Mouse (Mus musculus): ENCODE results near the gene Olfr125. TPM values are rescaled to one million over a fixed set of nuclear protein-coding genes. Genes with fewer than 3 reads are reported as not detected.

Olfr125 gene
- not detected for total RNA-seq (2021)

DNA sequence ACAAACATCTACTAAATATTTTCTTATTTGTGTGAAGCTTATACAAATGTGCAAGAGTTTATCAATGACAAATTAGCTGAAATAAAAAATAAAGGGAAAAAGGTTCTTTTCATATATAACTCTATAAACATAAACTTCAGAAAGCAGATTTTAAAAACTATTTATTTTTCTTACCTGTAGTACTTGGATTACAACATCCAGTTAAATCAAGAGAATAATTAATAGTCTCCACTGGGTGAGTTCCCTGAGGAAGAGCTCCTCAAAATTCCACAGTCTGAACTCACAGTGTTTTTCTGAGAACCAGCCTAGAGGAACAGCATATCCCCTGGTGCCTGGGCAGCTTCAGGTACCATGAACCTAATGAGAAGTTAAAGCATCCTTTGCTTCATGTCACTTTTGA, at the start of gene Olfr125:
Olfr125 (plus strand) TSS at position 301 of the 400 bp plus-strand sequence.
- DNase-seq (ENCODE audit: extremely low spot score in 1 of 2, low spot score in 2 of 2) = no peak
- intact Hi-C loops (cut with DNase I) = no loop called here

DNA sequence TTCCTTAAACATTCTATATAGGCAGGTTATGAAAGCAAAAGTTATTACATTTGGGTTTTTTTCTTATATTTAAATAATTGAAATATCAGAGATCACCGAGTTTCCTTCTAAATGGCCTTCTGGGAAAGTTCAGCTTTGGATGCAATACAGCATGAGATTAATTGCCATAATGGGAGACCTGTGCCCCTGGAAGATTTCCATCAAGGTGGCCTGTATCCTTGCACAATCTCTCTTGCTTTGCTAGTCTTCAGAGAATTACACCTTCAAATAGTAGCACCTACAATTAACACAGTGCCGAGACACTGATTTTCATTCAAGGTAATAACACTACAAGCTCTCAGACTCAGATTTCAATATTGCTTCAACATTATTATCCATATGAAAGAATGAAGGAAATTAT, 39.5 kb upstream of the Olfr125 start, which contains the start of gene Olfr123:
Olfr123 (plus strand) TSS at position 301 of the 400 bp plus-strand sequence.
- DNase-seq (ENCODE audit: extremely low spot score in 1 of 2, low spot score in 2 of 2) = no peak
- intact Hi-C loops (cut with DNase I) = no loop called here

DNA sequence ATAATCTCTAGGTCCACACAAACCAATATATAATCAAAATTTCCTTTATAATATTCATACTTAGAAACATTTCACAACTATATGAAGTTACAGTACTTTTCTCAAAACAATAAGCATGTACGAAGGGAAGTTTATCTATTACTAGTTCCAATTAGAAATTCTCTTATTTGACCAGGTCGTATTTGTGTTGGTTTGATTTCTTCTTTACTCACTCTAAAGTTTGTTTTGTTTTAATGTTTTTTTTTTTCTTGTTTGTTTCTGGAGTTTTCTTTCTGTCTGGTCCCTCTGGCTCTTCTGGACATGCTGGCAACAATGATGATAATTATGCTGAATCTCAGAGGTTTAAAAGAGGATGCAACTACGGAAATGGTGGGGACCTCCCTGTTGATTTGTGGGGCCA, 33.2 kb upstream of the Olfr125 start, which contains the start of gene Olfr124:
Olfr124 (plus strand) TSS at position 301 of the 400 bp plus-strand sequence.
- DNase-seq (ENCODE audit: extremely low spot score in 1 of 2, low spot score in 2 of 2) = no peak
- intact Hi-C loops (cut with DNase I) = no loop called here

DNA sequence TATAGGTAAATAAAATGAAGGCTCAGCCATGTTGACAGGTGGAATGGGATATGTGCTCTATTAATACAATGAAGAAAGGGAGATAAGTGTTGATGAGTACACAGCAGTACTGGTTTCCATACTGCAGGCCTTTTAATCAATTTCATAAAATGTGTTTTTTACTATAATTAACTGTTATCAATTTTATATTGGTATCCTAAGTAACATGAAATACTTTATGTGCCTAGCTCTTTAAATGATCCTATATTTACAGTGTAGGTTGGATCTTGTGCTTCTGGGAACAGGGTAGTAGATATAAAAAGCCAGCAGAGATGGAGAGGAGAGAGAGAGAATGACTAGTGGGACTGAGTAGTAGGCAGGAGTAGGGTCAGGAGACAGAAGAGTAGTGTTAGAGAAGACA, 14.4 kb downstream of the Olfr125 start, which contains the start of gene Olfr126:
Olfr126 (plus strand) TSS at position 301 of the 400 bp plus-strand sequence.
- intact Hi-C loops (cut with DNase I) = no loop called here
- no peak for DNase-seq (ENCODE audit: extremely low spot score in 1 of 2, low spot score in 2 of 2)

DNA sequence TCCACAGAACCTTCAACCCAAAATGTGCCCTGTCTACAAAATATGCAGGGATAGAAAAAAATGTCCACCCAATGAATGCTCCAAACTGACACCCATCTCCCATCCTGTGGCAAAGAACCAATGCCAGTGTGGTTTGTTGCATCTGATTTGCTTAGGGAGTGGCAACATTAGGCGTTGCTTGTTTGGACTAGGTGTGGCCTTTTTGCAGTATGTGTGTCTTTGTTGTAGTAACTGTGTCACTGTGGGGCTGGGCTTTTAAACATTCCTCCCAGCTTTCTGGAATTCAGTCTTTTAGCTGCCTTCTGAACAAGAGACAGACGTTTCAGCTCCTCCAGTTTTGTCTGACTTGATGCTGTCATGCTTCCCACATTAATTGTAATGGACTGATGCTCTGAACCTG, 31.2 kb downstream of the Olfr125 start:
- intact Hi-C loops (cut with DNase I) = no loop called here
- DNase-seq (ENCODE audit: extremely low spot score in 1 of 2, low spot score in 2 of 2) = no peak

DNA sequence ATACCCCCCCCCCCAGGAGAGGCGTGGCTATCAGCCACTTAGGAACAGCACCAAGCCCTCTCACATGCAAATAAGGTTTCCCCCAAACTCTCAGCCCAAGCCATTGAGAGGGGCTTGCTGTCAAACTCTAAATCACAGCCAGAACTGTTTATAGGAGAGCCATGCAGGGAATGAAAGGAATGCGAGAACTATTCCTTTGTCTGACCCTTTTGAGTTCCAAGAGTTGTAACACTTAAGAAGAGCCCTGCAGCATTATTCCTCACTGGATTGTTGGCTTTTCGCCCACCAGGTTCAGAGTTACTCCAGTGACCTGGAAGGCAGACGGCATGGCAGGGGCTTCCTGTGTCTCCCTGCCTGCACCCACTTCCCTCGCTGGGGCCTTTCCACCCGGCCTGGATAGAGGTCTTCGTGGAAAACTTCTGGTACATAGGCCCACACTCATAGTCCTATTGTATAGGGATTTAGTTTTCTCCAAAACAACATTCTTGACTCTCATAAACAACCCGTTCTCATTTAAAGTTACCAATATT, 37.0 kb downstream of the Olfr125 start:
- intact Hi-C loops (cut with DNase I) = no loop called here
- no peak for DNase-seq (ENCODE audit: extremely low spot score in 1 of 2, low spot score in 2 of 2)

DNA sequence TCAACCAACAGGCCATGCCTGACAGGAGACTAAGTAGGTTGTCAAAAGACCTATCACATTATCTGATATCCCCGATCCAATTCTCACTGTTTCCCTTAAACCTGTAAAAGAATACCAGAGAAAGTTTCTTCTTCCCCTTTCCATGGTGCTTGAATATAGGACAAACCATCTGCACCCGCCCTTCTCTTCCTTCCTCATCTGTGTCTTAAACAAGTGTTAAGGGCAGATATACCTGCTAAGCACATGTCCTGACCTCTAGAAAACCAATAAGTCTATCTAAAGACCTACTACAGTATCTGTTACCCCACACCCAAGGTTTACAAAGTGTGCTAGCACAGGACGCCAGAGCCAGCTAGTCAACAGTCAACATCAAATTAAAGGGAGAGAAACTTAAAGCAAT, 41.1 kb downstream of the Olfr125 start:
- intact Hi-C loops (cut with DNase I) = no loop called here

More for the DNA sequence above, 41.1 kb downstream of the Olfr125 start:
- no peak for DNase-seq (ENCODE audit: extremely low spot score in 1 of 2, low spot score in 2 of 2)

Other genes with a start within 250 kb of the Olfr125 start
- gene Olfr114, start 240.2 kb upstream of the Olfr125 start, total RNA-seq (2021) = not detected
- not detected for gene Olfr115, start 205.8 kb upstream of the Olfr125 start, total RNA-seq (2021)
- not detected for gene Olfr116, start 205.8 kb upstream of the Olfr125 start, total RNA-seq (2021)
- gene Olfr117, start 169.2 kb upstream of the Olfr125 start, total RNA-seq (2021) = not detected
- not detected for gene Olfr118, start 166.0 kb upstream of the Olfr125 start, total RNA-seq (2021)
- not detected for gene Olfr119, start 136.4 kb upstream of the Olfr125 start, total RNA-seq (2021)
- not detected for gene Olfr120, start 111.1 kb upstream of the Olfr125 start, total RNA-seq (2021)
- gene Olfr121, start 84.1 kb upstream of the Olfr125 start, total RNA-seq (2021) = not detected
- not detected for gene Olfr122, start 64.3 kb upstream of the Olfr125 start, total RNA-seq (2021)
- gene Olfr123, start 39.4 kb upstream of the Olfr125 start, total RNA-seq (2021) = not detected
- not detected for gene Olfr124, start 33.1 kb upstream of the Olfr125 start, total RNA-seq (2021)
- gene Olfr126, start 14.5 kb downstream of the Olfr125 start, total RNA-seq (2021) = not detected
- not detected for gene Olfr127, start 67.5 kb downstream of the Olfr125 start, total RNA-seq (2021)
- not detected for gene Olfr128, start 87.6 kb downstream of the Olfr125 start, total RNA-seq (2021)
- gene Olfr761, start 120.1 kb downstream of the Olfr125 start, total RNA-seq (2021) = not detected
- gene Olfr129, start 227.1 kb downstream of the Olfr125 start, total RNA-seq (2021) = not detected
- gene Olfr130, start 231.0 kb downstream of the Olfr125 start, total RNA-seq (2021) = not detected